Mouse (Mus musculus) C2C12 (cell line): Measurements from ENCODE around the gene Apoc4. TPM values are rescaled to one million over a fixed set of nuclear protein-coding genes. Genes with fewer than 3 reads are reported as not detected.

Experiments used
- H3K27me3 ChIP-seq: one replicate; pipeline ENCODE4 v1.6.1; 2011; ENCODE audit not compliant: control insufficient read depth, insufficient read depth, insufficient read length
- H3K36me3 ChIP-seq: one replicate; pipeline ENCODE4 v1.6.1; 2011; ENCODE audit not compliant: control insufficient read depth, insufficient read depth
- H3K4me3 ChIP-seq: one replicate; pipeline ENCODE4 v1.5.1; 2011; ENCODE audit warnings: mild to moderate bottlenecking, control low read depth; ENCODE audit not compliant: poor library complexity, insufficient read depth, severe bottlenecking
- H3K79me2 ChIP-seq: one replicate; pipeline ENCODE4 v1.6.1; 2011; ENCODE audit not compliant: control insufficient read depth, insufficient read depth
- H3K79me3 ChIP-seq: one replicate; pipeline ENCODE4 v1.6.1; 2011; ENCODE audit warnings: low read depth, control low read depth
- H3ac ChIP-seq: one replicate; pipeline ENCODE3; 2011; ENCODE audit warnings: low read depth; ENCODE audit not compliant: control insufficient read depth, insufficient read length
- CEBPB ChIP-seq: IDR thresholded peaks from one replicate; pipeline ENCODE4 v1.6.1; 2011; ENCODE audit warnings: low read depth, mild to moderate bottlenecking, control low read depth, moderate library complexity
- CTCF ChIP-seq: IDR thresholded peaks from one replicate; pipeline ENCODE4 v1.5.1; 2011; ENCODE audit not compliant: control insufficient read depth, insufficient read depth, insufficient read length
- FOSL1 ChIP-seq: IDR thresholded peaks from one replicate; pipeline ENCODE4 v1.8.0; 2011; ENCODE audit warnings: mild to moderate bottlenecking, low read length; ENCODE audit not compliant: poor library complexity, insufficient read depth, severe bottlenecking
- MAX ChIP-seq: IDR thresholded peaks from one replicate; pipeline ENCODE4 v1.6.1; 2011; ENCODE audit warnings: mild to moderate bottlenecking, control low read depth
- MYOD1 ChIP-seq: IDR thresholded peaks from one replicate; pipeline ENCODE4 v1.6.1; 2011; ENCODE audit warnings: low read depth; ENCODE audit not compliant: control insufficient read depth, insufficient read length
- MYOG ChIP-seq: IDR thresholded peaks from one replicate; pipeline ENCODE4 v1.6.1; 2011; ENCODE audit not compliant: control insufficient read depth, insufficient read length; ENCODE audit errors: extremely low read depth
- USF1 ChIP-seq: IDR thresholded peaks from one replicate; pipeline ENCODE4 v1.6.1; 2011; ENCODE audit warnings: low read depth, mild to moderate bottlenecking, control low read depth, moderate library complexity
- polyA plus RNA-seq: library from polyadenylated mRNA; unstranded; fragments of >200 nt; fragmentation: generic; extraction: Trizol; gene quantifications from one replicate; pipeline ENCODE4 v1.2.1, GENCODE M21; 2012; ENCODE audit warnings: missing spikeins

Gene Apoc4
- polyA plus RNA-seq, 1 experiment: not detected

- no peaks in the 10 kb centered on the region for H3K79me2 ChIP-seq
- no peak within 1 kb of the TSS for H3K4me3 ChIP-seq
- TF ChIP-seq MAX: no peak
- TF ChIP-seq MYOG: no peak
- TF ChIP-seq CEBPB: no peak
- no peak for TF ChIP-seq MYOD1
- TF ChIP-seq CTCF: no peak
- TF ChIP-seq USF1: no peak
- TF ChIP-seq FOSL1: no peak
- no peak within 1 kb of the TSS for H3ac ChIP-seq
- H3K79me3 ChIP-seq: no peaks in the 10 kb centered on the region
- H3K36me3 ChIP-seq: no peaks in the 10 kb centered on the region
- no peaks in the 10 kb centered on the region for H3K27me3 ChIP-seq
Observed at GRCm38 (mm10) chr7:19698907-19699826, 17.9 kb upstream of the Apoc4 start, which contains the start of gene Apoe. Gene Apoe (minus strand): TSS chr7:19699188.

GRCm38 (mm10) chr7:19697949-19698906 lies 16.9 kb upstream of the Apoc4 start:
- H3K4me3 ChIP-seq: no peak overlapping the region
- H3K27me3 ChIP-seq: no peaks in the 10 kb centered on the region
- H3K79me3 ChIP-seq: no peaks in the 10 kb centered on the region
- TF ChIP-seq FOSL1 (no peak), MYOD1 (no peak), MYOG (no peak), USF1 (no peak), MAX (no peak), CTCF (no peak), CEBPB (no peak)
- H3K36me3 ChIP-seq: no peaks in the 10 kb centered on the region
- no peak overlapping the region for H3ac ChIP-seq
- no peaks in the 10 kb centered on the region for H3K79me2 ChIP-seq

- TF ChIP-seq USF1: no peak
- TF ChIP-seq FOSL1: no peak
- TF ChIP-seq CTCF: no peak
- TF ChIP-seq MYOG: no peak
- TF ChIP-seq MYOD1: no peak
- TF ChIP-seq CEBPB: no peak
- no peak for TF ChIP-seq MAX
- no peak overlapping the region for H3K4me3 ChIP-seq
- no peaks in the 10 kb centered on the region for H3K36me3 ChIP-seq
- no peaks in the 10 kb centered on the region for H3K79me3 ChIP-seq
- H3K27me3 ChIP-seq: no peaks in the 10 kb centered on the region
- no peaks in the 10 kb centered on the region for H3K79me2 ChIP-seq
- H3ac ChIP-seq: no peak overlapping the region
Observed at GRCm38 (mm10) chr7:19696336-19696873, 15.1 kb upstream of the Apoc4 start.

- no peaks in the 10 kb centered on the region for H3K27me3 ChIP-seq
- no peak for TF ChIP-seq USF1
- TF ChIP-seq MYOD1: no peak
- no peak for TF ChIP-seq CEBPB
- no peak for TF ChIP-seq CTCF
- TF ChIP-seq FOSL1: no peak
- TF ChIP-seq MAX: no peak
- TF ChIP-seq MYOG: no peak
- no peak overlapping the region for H3ac ChIP-seq
- no peaks in the 10 kb centered on the region for H3K79me2 ChIP-seq
- H3K4me3 ChIP-seq: no peak overlapping the region
- no peaks in the 10 kb centered on the region for H3K79me3 ChIP-seq
- H3K36me3 ChIP-seq: no peaks in the 10 kb centered on the region
Observed at GRCm38 (mm10) chr7:19695881-19696280, 14.6 kb upstream of the Apoc4 start.

- Histone ChIP-seq H3ac (no peak overlapping the region), H3K36me3 (no peaks in the 10 kb centered on the region), H3K4me3 (no peak overlapping the region), H3K79me2 (no peaks in the 10 kb centered on the region), H3K27me3 (no peaks in the 10 kb centered on the region), H3K79me3 (no peaks in the 10 kb centered on the region)
- TF ChIP-seq USF1 (no peak), CTCF (no peak), FOSL1 (no peak), MYOD1 (no peak), MAX (no peak), MYOG (no peak), CEBPB (no peak)
Observed at GRCm38 (mm10) chr7:19695213-19695594, 13.9 kb upstream of the Apoc4 start.
